Mouse (Mus musculus): ENCODE results near the gene Atp13a1. TPM values are rescaled to one million over a fixed set of nuclear protein-coding genes. Genes with fewer than 3 reads are reported as not detected.
A peak's percentile ranks its signal among the peaks of the same experiment; 100 is the strongest.

The Atp13a1 gene
- polyA plus RNA-seq, 1 experiment = 31.2 TPM

DNA sequence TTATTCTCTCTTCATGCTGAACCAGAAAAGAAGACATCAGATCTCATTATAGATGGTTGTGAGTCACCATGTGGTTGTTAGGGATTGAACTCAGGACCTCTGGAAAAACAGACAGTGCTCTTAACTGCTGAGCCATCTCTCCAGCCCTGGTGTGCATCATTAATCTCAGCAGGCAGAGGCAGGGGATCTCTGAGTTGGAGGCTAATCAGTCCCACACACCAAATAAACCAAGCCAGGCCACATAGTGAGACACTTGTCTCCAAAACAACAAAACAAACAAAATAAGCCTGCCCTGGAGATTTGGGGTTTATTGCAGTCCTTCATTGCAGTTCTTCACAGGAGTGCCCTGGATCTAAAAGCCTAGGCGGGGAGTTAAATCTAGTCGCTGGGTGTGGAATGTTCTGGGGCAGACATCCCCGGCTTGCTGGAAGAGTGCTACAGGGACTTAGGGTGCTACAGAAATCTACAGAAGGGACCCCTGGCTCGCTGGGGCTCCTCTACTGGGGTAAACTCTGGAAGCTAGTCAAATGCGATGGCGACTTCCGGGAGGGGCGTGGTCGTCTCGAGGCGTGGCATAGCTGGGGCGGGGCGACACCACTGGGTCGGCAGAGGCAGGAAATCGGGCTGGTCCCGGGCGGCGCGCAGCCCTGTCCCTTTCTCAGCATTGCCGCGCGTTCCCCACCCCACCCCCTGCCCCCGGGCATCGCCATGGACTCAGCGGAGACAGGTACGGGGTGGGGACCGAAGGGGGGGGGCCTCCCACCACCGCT is 17.3 kb downstream of the Atp13a1 start, which contains the start of gene Gmip:
Gene Gmip, plus strand, starts transcription at position 586 of the 770 bp plus-strand sequence.
- Histone ChIP-seq H3K4me1 (ENCODE audit: control insufficient read depth, insufficient read depth, low read length) (peaks cover 32% of the 10 kb centered on the region), H3K4me3 (ENCODE audit: insufficient read depth, low read length) (peak within 1 kb of the TSS; percentile 77), H3K27ac (ENCODE audit: insufficient read depth, low read depth, low read length) (peak within 1 kb of the TSS; percentile 70)
- no peak for TF ChIP-seq CTCF (IDR thresholded peaks at IDR 0.05; ENCODE audit: low read depth, low read length)
- TF ChIP-seq POLR2A (IDR thresholded peaks at IDR 0.05; ENCODE audit: borderline replicate concordance, low read depth, low read length) = 0 out of 2 replicates have a peak, but pooled peaks have one; percentile 15

DNA sequence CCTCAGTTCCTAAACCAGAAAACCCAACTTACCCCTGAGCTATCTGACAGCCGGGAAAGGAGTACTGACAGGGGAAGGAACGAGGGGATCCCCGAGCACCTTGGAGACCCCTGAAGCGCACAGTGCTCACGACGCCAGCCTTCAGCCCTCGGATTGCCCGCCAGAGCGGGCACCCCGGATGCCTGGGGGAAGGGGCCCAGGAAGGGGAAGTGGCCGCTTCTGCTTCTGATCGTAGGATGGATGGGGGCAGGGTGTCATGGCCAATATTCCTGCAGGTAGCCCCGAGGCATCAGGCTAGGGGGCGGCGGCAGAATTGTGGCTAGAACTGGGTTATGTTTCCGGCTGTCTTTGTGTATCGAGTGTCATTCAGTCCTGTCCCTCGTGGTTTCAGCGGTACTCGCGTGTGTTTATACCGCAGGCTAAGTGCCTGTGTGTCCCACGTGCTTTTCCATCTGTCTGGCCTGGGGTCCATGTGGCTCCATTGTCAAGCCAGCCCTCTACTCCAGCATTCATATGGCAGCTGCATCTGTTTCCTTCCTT is 18.0 kb downstream of the Atp13a1 start:
- peaks cover 32% of the 10 kb centered on the region for H3K4me1 ChIP-seq (ENCODE audit: control insufficient read depth, insufficient read depth, low read length)
- no peak for TF ChIP-seq POLR2A (IDR thresholded peaks at IDR 0.05; ENCODE audit: borderline replicate concordance, low read depth, low read length)
- no peak for TF ChIP-seq CTCF (IDR thresholded peaks at IDR 0.05; ENCODE audit: low read depth, low read length)
- peak overlapping the region; percentile 77 for H3K4me3 ChIP-seq (ENCODE audit: insufficient read depth, low read length)
- H3K27ac ChIP-seq (ENCODE audit: insufficient read depth, low read depth, low read length) = peak overlapping the region; percentile 70

DNA sequence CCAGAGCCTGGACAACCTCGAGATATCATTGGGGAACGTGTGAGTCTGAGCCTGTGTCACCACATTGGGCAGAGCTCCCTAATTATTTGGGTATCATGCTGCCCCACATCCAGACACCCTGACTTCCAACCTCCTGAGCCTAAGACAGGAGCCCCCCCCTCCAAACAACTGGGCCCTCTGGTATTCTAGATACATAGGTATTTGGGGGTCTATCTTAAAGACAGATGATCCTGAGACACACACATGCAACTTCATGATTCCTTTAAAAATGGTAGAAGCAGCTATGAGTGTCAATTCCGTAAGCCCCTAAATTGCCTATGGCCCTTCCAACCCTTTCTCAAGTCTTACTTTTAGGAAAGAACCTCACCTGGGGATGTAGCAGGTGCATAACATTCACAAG is 18.9 kb downstream of the Atp13a1 start:
- peaks cover 32% of the 10 kb centered on the region for H3K4me1 ChIP-seq (ENCODE audit: control insufficient read depth, insufficient read depth, low read length)
- no peak for TF ChIP-seq CTCF (IDR thresholded peaks at IDR 0.05; ENCODE audit: low read depth, low read length)
- TF ChIP-seq POLR2A (IDR thresholded peaks at IDR 0.05; ENCODE audit: borderline replicate concordance, low read depth, low read length) = no peak
- H3K4me3 ChIP-seq (ENCODE audit: insufficient read depth, low read length) = peak overlapping the region; percentile 77
- no peak overlapping the region for H3K27ac ChIP-seq (ENCODE audit: insufficient read depth, low read depth, low read length)

DNA sequence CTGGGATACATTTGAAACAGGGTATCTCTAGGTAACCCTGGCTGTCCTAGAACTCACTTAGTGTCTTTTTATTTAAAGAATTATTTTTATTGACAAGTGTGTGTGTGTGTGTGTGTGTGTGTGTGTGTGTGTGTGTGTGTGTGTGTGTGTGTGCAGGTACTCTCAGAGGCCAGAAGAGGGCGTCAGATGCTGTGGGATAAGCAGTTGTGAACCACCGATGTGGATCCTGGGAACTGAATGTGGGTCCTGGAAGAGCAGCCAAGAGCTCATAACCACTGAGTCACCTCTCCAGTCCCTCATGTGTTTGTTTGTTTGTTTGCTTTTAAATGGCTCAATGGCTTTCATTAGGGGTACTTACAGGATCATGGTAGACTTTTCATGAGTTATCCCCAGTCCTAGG is 23.9 kb downstream of the Atp13a1 start:
- Histone ChIP-seq H3K4me3 (ENCODE audit: insufficient read depth, low read length) (no peak overlapping the region), H3K27ac (ENCODE audit: insufficient read depth, low read depth, low read length) (no peak overlapping the region), H3K4me1 (ENCODE audit: control insufficient read depth, insufficient read depth, low read length) (peaks cover 7% of the 10 kb centered on the region)
- TF ChIP-seq CTCF (IDR thresholded peaks at IDR 0.05; ENCODE audit: low read depth, low read length) (no peak), POLR2A (IDR thresholded peaks at IDR 0.05; ENCODE audit: borderline replicate concordance, low read depth, low read length) (no peak)

DNA sequence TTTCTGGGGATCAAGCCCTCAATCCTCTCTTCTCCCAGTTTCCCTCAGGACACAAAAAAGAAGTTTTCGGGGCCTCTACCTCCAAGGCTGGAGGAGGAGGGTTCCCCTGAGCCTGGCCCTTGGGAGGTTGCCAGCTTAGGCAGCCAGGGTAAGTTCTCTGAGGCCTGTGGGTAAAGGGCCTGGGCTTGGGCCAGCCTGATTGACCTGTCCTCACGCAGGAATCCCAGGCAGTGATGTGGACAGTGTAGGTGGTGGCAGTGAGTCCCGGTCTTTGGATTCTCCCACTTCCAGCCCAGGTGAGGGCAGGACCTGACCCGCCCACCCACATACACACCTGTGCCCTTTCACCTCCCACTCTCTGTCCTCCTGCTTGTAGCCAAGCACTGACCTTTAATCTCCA is 24.4 kb downstream of the Atp13a1 start:
- H3K4me1 ChIP-seq (ENCODE audit: control insufficient read depth, insufficient read depth, low read length) = peaks cover 2% of the 10 kb centered on the region; the same call in 1 of the 2 replicates
- no peak overlapping the region for H3K4me3 ChIP-seq (ENCODE audit: insufficient read depth, low read length)
- TF ChIP-seq POLR2A (IDR thresholded peaks at IDR 0.05; ENCODE audit: borderline replicate concordance, low read depth, low read length) (no peak), CTCF (IDR thresholded peaks at IDR 0.05; ENCODE audit: low read depth, low read length) (no peak)
- H3K27ac ChIP-seq (ENCODE audit: insufficient read depth, low read depth, low read length) = no peak overlapping the region

DNA sequence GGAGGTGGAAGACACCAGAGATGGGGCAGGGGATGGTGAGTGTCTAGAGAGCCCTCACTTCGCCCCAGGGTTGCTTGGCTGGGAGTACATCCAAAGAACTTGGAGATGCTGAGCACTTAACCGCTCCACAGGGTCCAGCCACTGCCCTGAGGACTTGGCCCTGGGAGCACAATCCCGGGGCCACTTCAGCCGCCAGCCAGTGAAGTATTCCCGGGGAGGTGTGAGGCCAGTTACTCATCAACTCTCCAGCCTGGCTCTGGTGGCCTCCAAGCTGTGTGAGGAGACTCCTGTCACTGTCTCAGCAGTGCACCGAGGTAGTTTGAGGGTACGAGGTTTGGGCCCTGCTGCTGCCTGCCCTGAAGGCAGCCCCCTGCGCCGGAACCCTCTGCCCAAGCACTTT is 29.5 kb downstream of the Atp13a1 start:
- Histone ChIP-seq H3K4me1 (ENCODE audit: control insufficient read depth, insufficient read depth, low read length) (no peaks in the 10 kb centered on the region), H3K4me3 (ENCODE audit: insufficient read depth, low read length) (no peak overlapping the region), H3K27ac (ENCODE audit: insufficient read depth, low read depth, low read length) (no peak overlapping the region)
- TF ChIP-seq POLR2A (IDR thresholded peaks at IDR 0.05; ENCODE audit: borderline replicate concordance, low read depth, low read length) (no peak), CTCF (IDR thresholded peaks at IDR 0.05; ENCODE audit: low read depth, low read length) (no peak)

DNA sequence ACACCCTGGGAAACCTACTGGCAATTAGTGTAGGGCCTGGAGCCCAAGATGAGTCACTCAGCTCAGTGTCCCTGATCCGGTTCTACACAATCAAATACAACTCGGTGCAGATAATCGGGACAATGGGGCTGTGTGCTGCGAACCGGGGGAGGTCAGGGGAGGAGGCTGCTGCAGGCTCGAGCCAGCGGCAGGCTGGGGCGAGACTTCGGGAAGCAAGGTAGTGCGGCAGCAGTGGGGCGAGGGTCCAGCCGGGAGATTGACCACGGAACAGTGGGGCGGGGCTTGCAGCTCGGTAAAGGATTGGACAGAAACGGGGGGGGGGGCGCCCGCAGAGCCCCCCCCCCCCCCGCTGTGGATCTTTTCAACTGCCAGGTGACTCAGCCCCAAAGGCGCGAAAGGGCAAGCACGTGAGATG is 31.0 kb downstream of the Atp13a1 start:
- TF ChIP-seq POLR2A (IDR thresholded peaks at IDR 0.05; ENCODE audit: borderline replicate concordance, low read depth, low read length) (no peak), CTCF (IDR thresholded peaks at IDR 0.05; ENCODE audit: low read depth, low read length) (no peak)
- H3K27ac ChIP-seq (ENCODE audit: insufficient read depth, low read depth, low read length) = no peak overlapping the region

DNA sequence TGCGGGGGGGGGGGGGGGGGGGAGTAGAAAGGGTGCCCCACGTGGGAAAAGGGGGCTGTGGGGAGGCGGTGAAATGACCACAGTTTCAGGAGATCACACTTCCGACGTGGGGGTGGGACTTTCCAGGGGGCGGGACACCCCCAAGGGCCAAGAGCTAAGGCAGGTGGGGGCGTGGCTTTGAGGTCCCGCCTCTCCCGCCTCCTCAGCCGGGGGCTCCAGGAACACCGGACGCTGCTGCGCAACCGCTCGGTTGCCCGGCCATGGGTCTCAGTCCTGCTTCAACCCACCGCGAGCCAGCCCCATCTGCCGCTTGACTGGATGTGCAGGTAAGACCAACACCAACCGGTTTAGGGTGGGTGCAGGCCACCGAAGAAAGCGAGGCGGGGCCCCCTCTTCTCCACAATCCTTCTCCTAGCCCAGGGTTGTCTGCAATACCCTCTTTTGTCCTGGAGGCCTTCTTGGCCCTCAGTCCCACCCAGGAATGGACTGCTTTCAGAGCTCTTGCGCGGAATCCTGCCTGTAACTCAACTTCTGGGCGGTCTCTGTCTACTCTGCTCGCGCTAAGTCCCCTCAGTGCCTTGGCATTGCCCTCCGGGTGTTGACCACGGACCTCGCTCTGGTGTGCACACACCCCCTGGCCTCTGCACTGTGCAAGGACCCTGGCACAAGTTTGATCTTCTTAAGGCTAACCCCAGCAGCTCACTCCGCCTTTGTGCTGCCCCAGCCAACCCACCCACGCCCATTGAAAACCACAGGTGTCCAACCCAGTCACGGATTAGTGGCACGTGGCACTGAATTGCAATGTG is 31.6 kb downstream of the Atp13a1 start, which contains the start of gene Lpar2:
Gene Lpar2, plus strand, starts transcription at position 44 of the 806 bp plus-strand sequence.
- H3K4me1 ChIP-seq (ENCODE audit: control insufficient read depth, insufficient read depth, low read length) = no peaks in the 10 kb centered on the region
- TF ChIP-seq CTCF (IDR thresholded peaks at IDR 0.05; ENCODE audit: low read depth, low read length) (no peak), POLR2A (IDR thresholded peaks at IDR 0.05; ENCODE audit: borderline replicate concordance, low read depth, low read length) (no peak)
- H3K27ac ChIP-seq (ENCODE audit: insufficient read depth, low read depth, low read length) = no peak within 1 kb of the TSS
- H3K4me3 ChIP-seq (ENCODE audit: insufficient read depth, low read length) = peak within 1 kb of the TSS; percentile 22

More for the DNA sequence above, 31.0 kb downstream of the Atp13a1 start:
- H3K4me1 ChIP-seq (ENCODE audit: control insufficient read depth, insufficient read depth, low read length) = no peaks in the 10 kb centered on the region
- peak overlapping the region; percentile 22 for H3K4me3 ChIP-seq (ENCODE audit: insufficient read depth, low read length)

DNA sequence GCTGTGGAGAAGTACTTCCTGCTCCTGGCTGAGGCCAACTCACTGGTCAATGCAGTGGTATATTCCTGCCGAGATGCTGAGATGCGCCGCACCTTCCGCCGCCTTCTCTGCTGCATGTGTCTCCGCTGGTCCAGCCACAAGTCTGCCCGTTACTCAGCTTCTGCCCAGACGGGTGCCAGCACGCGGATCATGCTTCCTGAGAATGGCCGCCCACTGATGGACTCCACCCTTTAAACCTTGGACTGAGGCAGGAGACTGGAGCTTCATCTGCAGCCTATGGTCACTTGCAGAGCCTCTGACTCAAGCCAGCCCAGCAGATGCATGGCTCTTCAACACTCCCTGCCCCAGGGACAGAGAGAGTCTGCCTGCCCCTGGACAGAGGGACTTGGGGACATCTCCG is 35.4 kb downstream of the Atp13a1 start:
- no peak overlapping the region for H3K4me3 ChIP-seq (ENCODE audit: insufficient read depth, low read length)
- H3K27ac ChIP-seq (ENCODE audit: insufficient read depth, low read depth, low read length) = no peak overlapping the region
- H3K4me1 ChIP-seq (ENCODE audit: control insufficient read depth, insufficient read depth, low read length) = peaks cover 6% of the 10 kb centered on the region
- no peak for TF ChIP-seq POLR2A (IDR thresholded peaks at IDR 0.05; ENCODE audit: borderline replicate concordance, low read depth, low read length)
- no peak for TF ChIP-seq CTCF (IDR thresholded peaks at IDR 0.05; ENCODE audit: low read depth, low read length)
